Mouse (Mus musculus): Measurements from ENCODE around the gene Slc44a2. TPM values are rescaled to one million over a fixed set of nuclear protein-coding genes. Genes with fewer than 3 reads are reported as not detected.

Slc44a2 gene
- polyA plus RNA-seq, 1 experiment from 2014 or later = 68.7 TPM

DNA sequence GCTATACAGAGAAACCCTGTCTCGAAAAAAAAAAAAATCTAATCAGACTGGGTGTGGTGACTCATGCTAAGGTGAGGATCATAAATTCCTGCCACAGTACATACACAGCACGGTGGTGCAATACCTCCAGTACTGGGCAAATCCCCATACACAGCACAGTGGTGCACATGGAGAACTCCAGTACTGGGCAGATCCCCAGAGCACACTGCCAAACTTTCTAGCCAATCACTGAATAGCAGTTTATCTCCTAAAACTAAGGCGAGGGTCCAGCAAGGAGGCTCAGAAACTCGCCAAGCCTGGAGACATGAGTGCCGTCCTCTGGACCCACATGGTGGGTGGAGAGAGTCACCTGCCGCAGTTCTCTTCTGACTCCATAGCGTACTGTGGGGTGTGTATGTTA, 30.7 kb downstream of the Slc44a2 start:
- 91% methylated on average over 7 of the region's 7 CpGs for WGBS
- Histone ChIP-seq H3K27ac (no peak overlapping the region), H3K4me3 (no peak overlapping the region), H3K27me3 (ENCODE audit: insufficient read depth, poor library complexity, severe bottlenecking) (no peaks in the 10 kb centered on the region), H3K36me3 (peaks cover 85% of the 10 kb centered on the region), H3K9me3 (peaks cover 2% of the 10 kb centered on the region; the same call in 1 of the 2 replicates), H3K4me1 (replicated peaks) (peaks cover 14% of the 10 kb centered on the region)
- no peak for DNase-seq (ENCODE audit: low spot score)

DNA sequence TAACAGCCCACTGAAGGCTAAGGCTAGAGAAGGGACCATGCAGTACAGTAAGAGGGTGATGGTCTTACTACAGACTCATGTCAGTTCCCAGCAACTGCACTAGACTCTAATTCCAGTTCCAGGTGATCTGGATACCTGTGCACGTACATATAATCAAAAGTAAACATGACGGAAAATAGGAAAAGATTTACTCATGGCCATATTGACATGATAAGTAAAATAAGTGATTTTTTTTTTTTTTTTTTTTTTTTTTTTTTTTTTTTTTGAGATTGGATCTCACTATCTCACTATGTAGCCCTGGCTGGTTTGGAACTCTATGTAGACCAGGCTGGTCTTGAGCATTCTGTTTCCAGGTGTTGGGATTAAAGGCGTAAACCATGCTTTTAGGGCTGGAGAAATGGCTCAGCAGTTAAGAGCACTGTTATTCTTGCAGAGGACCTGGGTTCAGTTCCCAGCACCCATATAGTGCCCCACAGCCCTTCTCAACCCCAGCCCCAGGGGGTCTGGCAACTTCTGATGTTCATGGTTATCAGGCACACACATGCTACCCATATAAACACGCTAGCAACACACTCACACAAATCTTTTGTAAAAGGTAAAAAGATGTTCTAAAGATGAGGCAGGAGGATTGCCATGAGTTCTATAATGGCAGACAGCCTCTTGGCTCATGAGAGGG, 31.3 kb downstream of the Slc44a2 start:
- Histone ChIP-seq H3K4me1 (replicated peaks) (peaks cover 14% of the 10 kb centered on the region), H3K4me3 (no peak overlapping the region), H3K27me3 (ENCODE audit: insufficient read depth, poor library complexity, severe bottlenecking) (no peaks in the 10 kb centered on the region), H3K9me3 (peaks cover 2% of the 10 kb centered on the region; the same call in 1 of the 2 replicates), H3K36me3 (peaks cover 81% of the 10 kb centered on the region), H3K27ac (no peak overlapping the region)
- WGBS = 90% methylated on average over 4 of the region's 4 CpGs
- DNase-seq (ENCODE audit: low spot score) = no peak

DNA sequence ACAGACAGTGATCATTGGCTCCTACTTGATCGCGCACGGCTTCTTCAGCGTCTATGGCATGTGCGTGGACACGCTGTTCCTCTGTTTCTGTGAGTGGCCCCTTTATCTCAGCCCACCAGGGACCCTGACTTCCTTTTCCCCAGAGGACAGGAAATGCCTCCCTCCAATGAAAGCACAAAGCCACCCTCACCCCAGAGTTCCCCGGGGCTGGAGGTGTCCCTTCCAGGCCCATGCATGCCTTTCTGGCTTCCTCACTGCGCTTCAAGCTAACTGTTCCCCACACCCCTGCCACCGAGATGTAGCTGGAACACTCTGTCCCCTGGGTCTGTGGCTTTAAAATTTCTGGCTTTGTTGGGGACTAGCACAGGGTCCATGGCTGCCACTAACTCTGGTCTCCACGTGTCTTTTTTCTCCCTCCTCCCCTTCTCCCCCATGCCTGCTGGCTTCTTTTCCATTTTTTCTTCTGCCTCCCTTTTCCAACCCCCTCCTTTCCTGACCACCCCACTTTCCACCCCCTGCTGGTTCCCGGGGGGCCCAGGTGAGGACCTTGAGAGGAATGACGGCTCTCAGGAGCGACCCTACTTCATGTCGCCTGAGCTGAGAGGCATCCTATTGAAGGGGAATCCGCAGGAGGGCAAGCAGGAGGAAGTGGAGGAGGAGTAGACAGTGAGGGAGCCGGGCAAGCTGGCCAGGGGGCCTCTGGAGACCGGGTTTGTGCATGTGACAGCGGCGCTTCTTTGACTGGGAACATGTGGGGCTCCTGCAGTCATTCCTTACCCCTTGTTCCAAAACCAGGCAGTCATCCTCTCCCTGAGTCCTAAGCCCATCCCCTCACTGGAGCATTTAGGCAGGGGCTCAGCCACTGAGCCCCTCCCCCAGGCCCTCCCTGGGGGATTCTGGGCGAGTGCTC, 32.2 kb downstream of the Slc44a2 start:
- H3K4me1 ChIP-seq (replicated peaks) = peaks cover 14% of the 10 kb centered on the region
- 34% methylated on average over 20 of the region's 20 CpGs for WGBS
- peak overlapping the region; percentile 77 for H3K27ac ChIP-seq
- H3K9me3 ChIP-seq = peaks cover 2% of the 10 kb centered on the region; the same call in 1 of the 2 replicates
- H3K4me3 ChIP-seq = no peak overlapping the region
- no peaks in the 10 kb centered on the region for H3K27me3 ChIP-seq (ENCODE audit: insufficient read depth, poor library complexity, severe bottlenecking)
- H3K36me3 ChIP-seq = peaks cover 72% of the 10 kb centered on the region
- no peak for DNase-seq (ENCODE audit: low spot score)

GRCm38 (mm10) chr9:21353373-21353686, 32.8 kb downstream of the Slc44a2 start:
- H3K4me1 ChIP-seq (replicated peaks) = peaks cover 14% of the 10 kb centered on the region
- no peaks in the 10 kb centered on the region for H3K27me3 ChIP-seq (ENCODE audit: insufficient read depth, poor library complexity, severe bottlenecking)
- H3K4me3 ChIP-seq = no peak overlapping the region
- H3K36me3 ChIP-seq = peaks cover 66% of the 10 kb centered on the region
- 0 out of 2 replicates have a peak overlapping the region, but pooled peaks have one; percentile 77 for H3K27ac ChIP-seq
- H3K9me3 ChIP-seq = peaks cover 2% of the 10 kb centered on the region; the same call in 1 of the 2 replicates
- no peak for DNase-seq (ENCODE audit: low spot score)
- WGBS = 45% methylated on average over 2 of the region's 2 CpGs

DNA sequence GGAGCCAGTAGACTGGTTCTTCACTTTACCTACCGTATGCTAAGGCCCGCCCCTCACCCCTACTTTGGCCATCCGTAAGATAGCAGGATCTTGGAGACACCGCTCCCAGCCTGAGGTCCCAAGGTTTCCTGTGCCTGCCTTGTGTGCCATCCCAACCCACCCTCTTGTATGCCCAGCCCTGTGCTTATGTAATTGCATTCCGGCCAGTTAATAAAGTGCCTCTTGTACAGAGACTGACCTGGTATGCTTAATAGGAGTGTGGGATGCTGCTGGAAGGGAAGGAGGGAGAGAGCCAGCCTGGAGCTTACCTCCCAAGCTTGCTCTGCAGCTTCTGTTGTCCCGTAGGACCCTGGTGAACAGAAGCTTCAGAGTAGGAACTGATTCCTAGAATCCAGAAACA, 34.3 kb downstream of the Slc44a2 start:
- Histone ChIP-seq H3K27me3 (ENCODE audit: insufficient read depth, poor library complexity, severe bottlenecking) (no peaks in the 10 kb centered on the region), H3K4me1 (replicated peaks) (peaks cover 14% of the 10 kb centered on the region), H3K9me3 (peaks cover 2% of the 10 kb centered on the region; the same call in 1 of the 2 replicates), H3K27ac (no peak overlapping the region), H3K4me3 (no peak overlapping the region), H3K36me3 (peaks cover 55% of the 10 kb centered on the region)
- DNase-seq (ENCODE audit: low spot score) = no peak
- 94% methylated on average over 6 of the region's 6 CpGs for WGBS

DNA sequence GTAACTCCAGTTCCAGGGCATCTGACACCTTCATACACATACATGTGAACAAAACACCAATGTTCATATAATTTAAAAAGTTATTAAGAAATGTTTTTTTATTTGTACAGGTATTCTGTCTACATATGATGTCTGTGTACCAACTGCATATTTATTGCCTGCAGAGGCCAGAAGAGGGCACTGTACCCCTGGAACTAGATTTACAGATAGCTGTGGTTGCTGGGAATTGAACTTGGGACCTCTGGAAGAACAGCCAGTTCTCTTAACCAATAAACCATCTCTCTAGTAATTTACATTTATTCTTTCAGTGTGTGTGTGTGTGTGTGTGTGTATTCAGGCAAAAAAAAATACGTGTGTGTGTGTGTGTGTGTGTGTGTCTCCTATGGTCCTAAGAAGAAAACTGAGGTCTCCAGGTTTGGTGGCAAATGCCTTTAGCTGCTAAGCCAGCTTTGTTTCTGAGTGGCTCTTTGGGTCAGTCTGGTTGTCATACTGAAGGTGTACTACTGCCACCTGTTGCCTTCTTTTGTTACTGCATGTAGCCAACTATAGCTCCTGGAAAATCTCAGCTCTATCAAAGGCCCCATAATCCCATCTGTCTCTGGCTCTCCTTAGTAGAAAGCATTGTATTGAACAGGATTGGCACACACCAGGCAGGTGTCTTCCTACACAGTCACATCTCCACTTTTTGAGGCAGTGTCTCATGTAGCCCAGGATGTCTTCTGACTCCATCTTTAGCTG, 36.7 kb downstream of the Slc44a2 start:
- WGBS = 0% methylated on average over 1 of the region's 1 CpGs
- Histone ChIP-seq H3K27ac (no peak overlapping the region), H3K27me3 (ENCODE audit: insufficient read depth, poor library complexity, severe bottlenecking) (0 out of 2 replicates have a peak, but pooled peaks cover 7% of the 10 kb centered on the region), H3K4me3 (no peak overlapping the region), H3K9me3 (no peaks in the 10 kb centered on the region), H3K36me3 (peaks cover 36% of the 10 kb centered on the region), H3K4me1 (replicated peaks) (peaks cover 13% of the 10 kb centered on the region)
- DNase-seq (ENCODE audit: low spot score) = peak; percentile 58

DNA sequence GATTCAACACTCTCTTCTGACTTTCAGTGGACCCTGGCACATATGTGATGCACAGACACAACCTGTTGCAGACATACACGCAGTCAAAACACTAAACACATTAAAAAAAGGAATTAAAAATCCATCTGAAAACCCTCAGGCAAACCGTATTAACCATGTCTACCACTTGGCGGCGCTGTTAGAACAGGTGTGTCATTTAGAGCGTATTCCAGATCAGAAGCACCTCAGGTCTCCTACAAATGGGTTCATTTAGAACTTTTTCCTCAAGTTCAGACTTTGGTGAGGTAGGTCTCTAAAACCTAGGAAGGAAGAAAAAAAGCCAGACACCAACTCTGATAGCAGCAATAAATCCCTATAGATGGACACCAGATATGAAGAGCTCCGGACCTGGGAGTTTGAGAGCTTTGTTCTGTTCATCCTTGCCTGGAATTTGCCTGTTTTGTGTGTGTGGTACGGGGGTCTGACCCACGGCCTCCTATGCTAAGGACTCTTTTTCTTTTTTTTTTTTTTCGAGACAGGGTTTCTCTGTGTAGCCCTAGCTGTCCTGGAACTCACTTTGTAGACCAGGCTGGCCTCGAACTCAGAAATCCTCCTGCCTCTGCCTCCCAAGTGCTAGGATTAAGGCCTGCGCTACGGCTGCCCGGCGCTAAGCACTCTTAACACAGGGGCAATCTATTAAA, 46.2 kb downstream of the Slc44a2 start:
- Histone ChIP-seq H3K4me1 (replicated peaks) (peaks cover 14% of the 10 kb centered on the region), H3K27me3 (ENCODE audit: insufficient read depth, poor library complexity, severe bottlenecking) (no peaks in the 10 kb centered on the region), H3K9me3 (no peaks in the 10 kb centered on the region), H3K27ac (peak overlapping the region; percentile 79), H3K4me3 (peak overlapping the region; percentile 67), H3K36me3 (peaks cover 11% of the 10 kb centered on the region)
- DNase-seq (ENCODE audit: low spot score) = peak; percentile 43
- WGBS = 40% methylated on average over 14 of the region's 14 CpGs

- no peaks in the 10 kb centered on the region for H3K27me3 ChIP-seq (ENCODE audit: insufficient read depth, poor library complexity, severe bottlenecking)
- WGBS = under 1% methylated on average over 66 of the region's 66 CpGs
- H3K27ac ChIP-seq = peak within 1 kb of the TSS; percentile 95
- DNase-seq (ENCODE audit: low spot score) = peak; percentile 100
- H3K36me3 ChIP-seq = peaks cover 20% of the 10 kb centered on the region
- peak within 1 kb of the TSS; percentile 67 for H3K4me3 ChIP-seq
- H3K9me3 ChIP-seq = no peaks in the 10 kb centered on the region
- peaks cover 16% of the 10 kb centered on the region for H3K4me1 ChIP-seq (replicated peaks)
Measured at GRCm38 (mm10) chr9:21367357-21368111, 47.0 kb downstream of the Slc44a2 start, which contains the start of gene Ilf3. Gene Ilf3, plus strand, starts transcription at chr9:21367871.

DNA sequence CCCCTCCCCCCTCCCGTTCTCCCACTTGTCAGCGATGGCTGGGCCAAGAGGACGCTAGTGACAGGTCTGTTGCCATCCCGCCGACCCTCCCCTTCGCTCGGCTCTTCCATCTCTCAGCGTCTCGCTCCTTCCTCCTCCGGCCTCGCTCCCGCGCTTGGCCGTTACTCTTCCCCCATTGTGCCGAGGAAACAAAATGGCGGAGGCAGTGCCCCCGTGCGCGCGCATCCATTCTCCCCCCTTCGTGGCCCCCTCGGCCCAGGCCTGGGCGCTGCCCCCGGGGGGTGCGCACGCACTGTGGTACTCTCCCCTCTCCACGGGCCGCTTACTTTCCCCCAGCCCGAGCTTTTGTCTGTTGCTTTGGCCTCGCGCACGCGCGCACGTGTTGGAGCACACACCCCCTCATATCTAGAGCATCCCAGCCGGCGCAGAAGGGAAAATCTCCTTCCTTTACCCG, 47.7 kb downstream of the Slc44a2 start:
- under 1% methylated on average over 38 of the region's 38 CpGs for WGBS
- Histone ChIP-seq H3K27me3 (ENCODE audit: insufficient read depth, poor library complexity, severe bottlenecking) (no peaks in the 10 kb centered on the region), H3K4me1 (replicated peaks) (peaks cover 20% of the 10 kb centered on the region), H3K4me3 (peak overlapping the region; percentile 67), H3K9me3 (no peaks in the 10 kb centered on the region), H3K27ac (peak overlapping the region; percentile 95), H3K36me3 (peaks cover 26% of the 10 kb centered on the region)
- DNase-seq (ENCODE audit: low spot score) = peak; percentile 82

GRCm38 (mm10) chr9:21369080-21369479, 48.6 kb downstream of the Slc44a2 start:
- peak overlapping the region; percentile 95 for H3K27ac ChIP-seq
- no peak for DNase-seq (ENCODE audit: low spot score)
- 69% methylated on average over 11 of the region's 11 CpGs for WGBS

DNA sequence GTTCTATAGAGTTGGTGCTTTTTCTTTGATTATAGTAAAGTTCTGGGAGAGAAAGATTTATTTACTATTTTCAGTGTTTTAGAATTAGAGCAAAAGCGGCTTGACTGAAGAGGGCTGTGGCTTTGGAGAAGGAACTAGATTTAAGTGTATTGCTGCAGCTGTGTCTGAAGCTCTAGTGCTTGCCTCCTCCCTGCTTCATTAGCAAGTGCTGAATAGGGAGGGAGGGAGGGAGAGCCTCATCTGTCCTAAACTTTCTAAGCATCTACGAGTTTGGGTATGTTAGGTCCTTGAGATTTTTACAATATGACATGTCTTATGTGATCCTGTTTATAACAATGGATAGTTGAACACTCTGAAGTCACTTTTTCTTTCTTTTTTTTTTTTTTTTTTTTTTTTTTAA, 50.4 kb downstream of the Slc44a2 start:
- no peak overlapping the region for H3K27ac ChIP-seq
- DNase-seq (ENCODE audit: low spot score) = no peak
- peaks cover 20% of the 10 kb centered on the region for H3K4me1 ChIP-seq (replicated peaks)
- H3K36me3 ChIP-seq = peaks cover 47% of the 10 kb centered on the region
- H3K4me3 ChIP-seq = peak overlapping the region; percentile 13; the same call in 1 of the 2 replicates
- WGBS = 89% methylated on average over 2 of the region's 2 CpGs
- H3K27me3 ChIP-seq (ENCODE audit: insufficient read depth, poor library complexity, severe bottlenecking) = no peaks in the 10 kb centered on the region
- H3K9me3 ChIP-seq = no peaks in the 10 kb centered on the region

More at GRCm38 (mm10) chr9:21369080-21369479, 48.6 kb downstream of the Slc44a2 start:
- Histone ChIP-seq H3K27me3 (ENCODE audit: insufficient read depth, poor library complexity, severe bottlenecking) (no peaks in the 10 kb centered on the region), H3K36me3 (peaks cover 33% of the 10 kb centered on the region), H3K4me1 (replicated peaks) (peaks cover 20% of the 10 kb centered on the region), H3K9me3 (no peaks in the 10 kb centered on the region), H3K4me3 (peak overlapping the region; percentile 67)

Data from hindbrain, embryonic 10.5 days (tissue).